Mouse (Mus musculus) kidney, embryonic 14.5 days (tissue): ENCODE measurements around the gene Ano6. TPM values are rescaled to one million over a fixed set of nuclear protein-coding genes. Genes with fewer than 3 reads are reported as not detected.
"Not testable (repeated sequence)": the region's sequence is repeated elsewhere in the genome, so short reads cannot be mapped to it uniquely, and the experiment has no call there.

Experiments used
- ATAC-seq: fragments of 200-750 bp; cut with Nextera tagmentation; 2 replicates; pipeline ENCODE4 v1.8.0; 2017; ENCODE audit warnings: moderate number of reproducible peaks, mild to moderate bottlenecking, moderate TSS enrichment, moderate library complexity; ENCODE audit not compliant: low FRiP score, low TSS enrichment
- H3K27ac ChIP-seq: fragments of 300-500 bp; sonication (generic); 2 replicates; pipeline ENCODE4 v1.5.1; 2014; ENCODE audit warnings: low read depth, mild to moderate bottlenecking, low read length, moderate library complexity, mixed read lengths
- H3K27me3 ChIP-seq: fragments of 300-500 bp; sonication (generic); 2 replicates; pipeline ENCODE4 v1.6.1; 2014; ENCODE audit warnings: mild to moderate bottlenecking, low read length; ENCODE audit not compliant: control insufficient read depth, insufficient read depth
- H3K36me3 ChIP-seq: fragments of 300-500 bp; sonication (generic); 2 replicates; pipeline ENCODE4 v1.6.1; 2014; ENCODE audit warnings: low read length, mixed read lengths; ENCODE audit not compliant: control insufficient read depth, insufficient read depth
- H3K4me1 ChIP-seq: fragments of 300-500 bp; sonication (generic); 2 replicates; pipeline ENCODE4 v1.6.1; 2014; ENCODE audit warnings: low read length, mixed read lengths; ENCODE audit not compliant: control insufficient read depth, insufficient read depth
- H3K4me2 ChIP-seq: fragments of 300-500 bp; sonication (generic); replicated peaks from 2 replicates; pipeline ENCODE4 v1.6.1; 2014; ENCODE audit warnings: low read depth, mild to moderate bottlenecking, low read length
- H3K4me3 ChIP-seq: fragments of 300-500 bp; sonication (generic); 2 replicates; pipeline ENCODE4 v1.5.1; 2014; ENCODE audit warnings: mild to moderate bottlenecking, low read length
- H3K9ac ChIP-seq: fragments of 300-500 bp; sonication (generic); 2 replicates; pipeline ENCODE4 v1.6.1; 2014; ENCODE audit warnings: low read depth, mild to moderate bottlenecking, low read length, moderate library complexity
- H3K9me3 ChIP-seq: fragments of 300-500 bp; sonication (generic); 2 replicates; pipeline ENCODE4 v1.6.1; 2016; ENCODE audit warnings: low read length; ENCODE audit not compliant: control insufficient read depth
- WGBS: fragments of 180-500 bp; shearing (Covaris S2); extraction: QIAGEN DNeasy Blood & Tissue Kit; methylation state at CpG from one replicate; pipeline ENCODE4 v1.1.7; 2014; 5-methylcytosine and 5-hydroxymethylcytosine counted together
- polyA plus RNA-seq: library from polyadenylated mRNA; unstranded; fragments of >200 nt; fragmentation: Nextera tagmentation; extraction: Ambion mirVana; gene quantifications from 2 replicates; pipeline ENCODE4 v1.2.1, GENCODE M21; 2014

Gene Ano6
- polyA plus RNA-seq, 1 experiment from 2014 or later = 54.3 TPM

DNA sequence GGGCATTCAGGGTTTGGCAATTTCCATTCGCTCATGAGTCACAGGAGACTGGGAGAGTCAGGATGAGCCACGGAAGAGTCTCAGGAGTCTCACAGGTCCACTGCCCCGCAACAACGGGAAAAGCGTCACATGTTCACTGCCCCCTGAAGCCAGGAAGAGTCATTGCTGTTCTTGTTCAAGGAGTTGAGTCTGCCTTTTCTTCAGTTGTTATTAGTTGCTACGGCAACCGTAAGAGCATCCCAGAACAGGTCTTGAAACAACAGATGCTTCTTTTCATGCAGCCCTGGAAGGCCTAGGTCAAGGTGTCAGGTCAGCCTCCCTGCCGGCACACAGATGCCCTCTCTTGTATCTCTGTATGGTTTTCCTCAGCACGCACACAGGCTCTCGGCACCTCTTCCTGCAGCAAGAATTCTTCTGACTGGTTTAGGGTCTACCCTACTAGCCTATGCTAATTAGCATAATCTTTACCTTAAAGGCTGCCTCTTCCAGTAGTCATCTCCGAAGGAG is 36.9 kb downstream of the Ano6 start:
- Histone ChIP-seq H3K27ac (no peak overlapping the region; the same call in 1 of the 2 replicates), H3K9me3 (no peaks in the 10 kb centered on the region), H3K4me1 (peaks cover 39% of the 10 kb centered on the region), H3K4me3 (no peak overlapping the region), H3K27me3 (no peaks in the 10 kb centered on the region), H3K36me3 (no peaks in the 10 kb centered on the region; the same call in 1 of the 2 replicates), H3K9ac (no peak overlapping the region), H3K4me2 (no peak overlapping the region)
- 28% methylated on average over 11 of the region's 11 CpGs for WGBS
- 0 out of 2 replicates have a peak, but pooled peaks have one; percentile 33 for ATAC-seq

DNA sequence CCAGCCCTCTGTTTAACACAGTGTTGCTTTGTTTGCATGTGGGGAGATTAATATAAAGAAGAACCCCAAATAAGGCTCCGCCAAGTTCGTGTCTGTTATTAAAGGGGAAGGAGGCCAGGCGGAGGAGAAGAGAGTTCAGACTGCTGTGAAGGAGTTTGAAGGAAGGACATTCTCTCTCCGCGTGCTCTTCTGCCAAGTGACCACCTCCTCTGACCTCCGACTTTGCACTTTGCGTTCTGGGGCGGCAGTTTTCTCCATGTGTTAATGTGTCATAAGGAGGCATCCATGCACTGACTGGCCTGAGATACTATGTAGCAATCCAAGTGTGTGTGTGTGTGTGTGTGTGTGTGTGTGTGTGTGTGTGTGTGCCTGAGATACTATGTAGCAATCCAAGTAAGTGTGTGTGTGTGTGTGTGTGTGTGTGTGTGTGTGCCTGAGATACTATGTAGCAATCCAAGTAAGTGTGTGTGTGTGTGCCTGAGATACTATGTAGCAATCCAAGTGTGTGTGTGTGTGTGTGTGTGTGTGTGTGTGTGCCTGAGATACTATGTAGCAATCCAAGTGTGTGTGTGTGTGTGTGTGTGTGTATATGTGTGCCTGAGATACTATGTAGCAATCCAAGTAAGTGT is 37.5 kb downstream of the Ano6 start:
- not testable (repeated sequence) for H3K4me3 ChIP-seq, H3K4me2 ChIP-seq, H3K9ac ChIP-seq, H3K27me3 ChIP-seq, H3K27ac ChIP-seq, H3K9me3 ChIP-seq, H3K36me3 ChIP-seq
- WGBS = 36% methylated on average over 8 of the region's 8 CpGs
- 0 out of 2 replicates have a peak, but pooled peaks have one; percentile 15 for ATAC-seq
- peaks cover 39% of the 10 kb centered on the region for H3K4me1 ChIP-seq

DNA sequence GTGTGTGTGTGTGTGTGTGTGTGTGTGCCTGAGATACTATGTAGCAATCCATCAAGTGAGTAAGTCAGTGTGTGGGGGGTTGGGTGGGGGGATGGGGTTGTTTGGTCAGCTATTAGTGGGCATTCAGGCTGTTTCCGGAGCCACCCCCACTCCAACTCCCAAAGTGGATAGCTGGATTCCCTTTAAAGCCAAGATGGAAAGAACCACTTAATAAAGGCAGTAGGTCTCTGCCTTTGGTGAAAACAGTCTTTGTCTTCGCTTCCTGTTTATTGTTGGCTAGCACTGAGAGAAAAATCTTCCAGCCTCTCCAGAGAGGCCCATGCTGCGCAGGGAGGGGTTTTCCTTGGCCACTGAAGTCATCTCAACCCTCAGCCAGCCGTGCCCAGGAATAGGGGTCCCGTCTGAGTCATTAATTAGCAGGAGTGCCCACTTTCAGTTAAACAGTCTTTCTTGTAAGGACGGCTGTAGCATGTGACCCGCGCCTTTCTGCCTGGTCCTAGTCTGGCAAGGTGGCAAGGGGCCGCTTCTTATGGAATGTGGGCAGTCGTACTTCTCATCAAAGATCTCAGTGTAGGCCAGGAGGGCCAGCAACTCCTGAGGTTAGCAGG is 38.1 kb downstream of the Ano6 start:
- WGBS = 29% methylated on average over 10 of the region's 10 CpGs

DNA sequence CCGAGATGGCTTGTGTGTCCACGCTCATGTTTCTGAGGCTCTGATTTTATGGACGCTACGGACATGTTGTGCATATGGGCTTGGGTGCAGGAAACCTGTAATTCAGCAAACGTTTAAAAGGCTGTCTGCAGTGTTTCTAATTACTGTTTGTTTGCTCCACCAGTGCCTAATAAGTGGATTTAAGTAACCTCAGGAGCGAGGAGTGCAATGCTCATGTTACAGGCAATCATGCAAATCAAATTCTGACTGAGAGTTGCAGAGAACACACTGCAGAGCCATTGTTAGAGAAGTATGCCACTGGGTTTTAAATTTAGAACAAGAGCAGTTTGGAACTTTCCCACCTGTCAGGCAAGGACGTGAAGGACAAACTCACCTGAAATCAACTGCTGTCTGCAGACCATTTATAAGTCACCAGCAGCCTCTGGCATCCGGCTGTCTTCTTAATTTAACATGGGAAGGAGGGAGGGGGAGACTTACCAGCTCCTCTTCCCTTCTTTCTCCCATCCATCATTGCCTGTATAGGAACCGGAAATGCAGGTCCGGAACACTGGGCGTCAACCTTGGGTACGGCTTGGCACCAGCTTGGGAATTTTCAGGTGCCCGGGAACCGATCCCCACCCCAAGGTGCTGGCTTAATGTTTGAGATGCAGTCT is 39.0 kb downstream of the Ano6 start:
- H3K27ac ChIP-seq = peak overlapping the region; percentile 84; the same call in 1 of the 2 replicates
- no peaks in the 10 kb centered on the region for H3K27me3 ChIP-seq
- ATAC-seq = no peak
- H3K4me3 ChIP-seq = no peak overlapping the region
- H3K36me3 ChIP-seq = no peaks in the 10 kb centered on the region; the same call in 1 of the 2 replicates
- WGBS = 41% methylated on average over 14 of the region's 14 CpGs
- H3K9ac ChIP-seq = 0 out of 2 replicates have a peak overlapping the region, but pooled peaks have one; percentile 9
- H3K4me2 ChIP-seq = peak overlapping the region; percentile 17; the same call in 1 of the 2 replicates
- no peaks in the 10 kb centered on the region for H3K9me3 ChIP-seq
- peaks cover 39% of the 10 kb centered on the region for H3K4me1 ChIP-seq

More for the DNA sequence above, 38.1 kb downstream of the Ano6 start:
- peak; percentile 60 for ATAC-seq
- peak overlapping the region; percentile 84 for H3K27ac ChIP-seq
- peaks cover 39% of the 10 kb centered on the region for H3K4me1 ChIP-seq
- no peaks in the 10 kb centered on the region for H3K9me3 ChIP-seq
- H3K9ac ChIP-seq = 0 out of 2 replicates have a peak overlapping the region, but pooled peaks have one; percentile 9
- no peaks in the 10 kb centered on the region; the same call in 1 of the 2 replicates for H3K36me3 ChIP-seq
- H3K4me3 ChIP-seq = no peak overlapping the region
- H3K4me2 ChIP-seq = no peak overlapping the region
- H3K27me3 ChIP-seq = no peaks in the 10 kb centered on the region

DNA sequence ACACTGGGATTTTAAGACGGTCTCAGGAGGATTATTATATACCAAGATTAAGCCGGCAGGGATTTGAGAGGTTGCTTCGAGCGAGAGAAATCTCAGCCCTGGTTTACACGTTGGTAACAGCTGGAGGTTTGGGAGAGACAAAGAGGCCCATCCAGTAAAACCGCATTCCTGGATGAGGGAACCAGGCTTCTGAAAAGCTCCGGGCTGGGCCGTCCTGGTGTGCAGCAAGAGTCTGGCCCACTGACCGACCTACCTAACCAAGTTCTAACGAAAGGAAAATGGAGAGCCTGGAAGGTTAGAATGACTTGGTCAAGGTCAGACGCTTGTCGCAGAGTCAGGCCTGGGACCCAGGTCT is 39.5 kb downstream of the Ano6 start:
- Histone ChIP-seq H3K27ac (peak overlapping the region; percentile 84; the same call in 1 of the 2 replicates), H3K36me3 (no peaks in the 10 kb centered on the region; the same call in 1 of the 2 replicates), H3K4me3 (no peak overlapping the region), H3K4me1 (peaks cover 39% of the 10 kb centered on the region), H3K4me2 (peak overlapping the region; percentile 17; the same call in 1 of the 2 replicates), H3K27me3 (no peaks in the 10 kb centered on the region), H3K9ac (no peak overlapping the region), H3K9me3 (no peaks in the 10 kb centered on the region)
- ATAC-seq = no peak
- WGBS = 74% methylated on average over 12 of the region's 12 CpGs

DNA sequence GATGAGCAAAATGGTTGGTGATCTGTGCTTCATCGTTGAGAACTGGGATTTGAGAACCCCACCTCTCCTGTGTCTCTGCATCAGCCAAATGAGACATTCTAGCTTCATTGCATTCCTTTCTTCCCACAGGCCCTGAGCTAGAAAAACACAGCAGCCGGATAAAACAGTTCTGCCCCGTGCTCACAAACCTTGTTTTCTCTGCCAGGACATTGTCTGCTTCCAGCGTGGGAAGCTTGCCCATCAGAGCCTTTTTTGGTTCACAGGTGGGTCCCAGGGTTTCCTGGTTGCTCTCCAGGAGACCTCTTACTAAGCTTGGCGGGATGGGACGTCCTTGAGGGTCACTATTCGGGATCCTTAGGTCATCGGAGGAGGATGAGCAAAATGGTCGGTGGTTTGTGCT is 42.6 kb downstream of the Ano6 start:
- Histone ChIP-seq H3K36me3 (no peaks in the 10 kb centered on the region), H3K4me2 (no peak overlapping the region), H3K4me3 (no peak overlapping the region), H3K9ac (no peak overlapping the region), H3K27me3 (no peaks in the 10 kb centered on the region), H3K9me3 (no peaks in the 10 kb centered on the region), H3K27ac (no peak overlapping the region), H3K4me1 (peaks cover 52% of the 10 kb centered on the region)
- 78% methylated on average over 9 of the region's 9 CpGs for WGBS
- no peak for ATAC-seq

DNA sequence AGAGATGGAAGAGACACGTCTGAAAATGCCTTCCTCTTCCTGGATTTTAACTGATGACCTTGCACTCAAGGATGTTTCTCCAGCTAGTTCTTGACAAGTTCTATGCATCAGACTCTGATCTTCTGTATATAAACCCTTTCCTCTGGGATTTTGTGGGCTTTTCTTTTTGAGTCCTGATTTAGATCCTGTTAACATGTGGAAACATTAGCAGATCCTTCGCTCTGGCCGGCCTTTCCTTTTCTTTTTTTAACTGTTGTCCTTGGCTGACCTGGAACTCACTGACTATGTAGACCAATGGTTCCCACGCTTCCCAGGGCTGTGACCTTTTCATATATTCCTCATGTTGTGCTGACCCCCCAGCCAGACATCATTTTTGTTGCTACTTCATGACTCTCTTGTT is 45.4 kb downstream of the Ano6 start:
- WGBS = 44% methylated on average over 4 of the region's 4 CpGs
- Histone ChIP-seq H3K4me2 (no peak overlapping the region), H3K27me3 (no peaks in the 10 kb centered on the region), H3K27ac (peak overlapping the region; percentile 6; the same call in 1 of the 2 replicates), H3K36me3 (no peaks in the 10 kb centered on the region), H3K4me1 (peaks cover 39% of the 10 kb centered on the region), H3K9me3 (no peaks in the 10 kb centered on the region), H3K9ac (no peak overlapping the region), H3K4me3 (no peak overlapping the region)
- ATAC-seq = no peak

DNA sequence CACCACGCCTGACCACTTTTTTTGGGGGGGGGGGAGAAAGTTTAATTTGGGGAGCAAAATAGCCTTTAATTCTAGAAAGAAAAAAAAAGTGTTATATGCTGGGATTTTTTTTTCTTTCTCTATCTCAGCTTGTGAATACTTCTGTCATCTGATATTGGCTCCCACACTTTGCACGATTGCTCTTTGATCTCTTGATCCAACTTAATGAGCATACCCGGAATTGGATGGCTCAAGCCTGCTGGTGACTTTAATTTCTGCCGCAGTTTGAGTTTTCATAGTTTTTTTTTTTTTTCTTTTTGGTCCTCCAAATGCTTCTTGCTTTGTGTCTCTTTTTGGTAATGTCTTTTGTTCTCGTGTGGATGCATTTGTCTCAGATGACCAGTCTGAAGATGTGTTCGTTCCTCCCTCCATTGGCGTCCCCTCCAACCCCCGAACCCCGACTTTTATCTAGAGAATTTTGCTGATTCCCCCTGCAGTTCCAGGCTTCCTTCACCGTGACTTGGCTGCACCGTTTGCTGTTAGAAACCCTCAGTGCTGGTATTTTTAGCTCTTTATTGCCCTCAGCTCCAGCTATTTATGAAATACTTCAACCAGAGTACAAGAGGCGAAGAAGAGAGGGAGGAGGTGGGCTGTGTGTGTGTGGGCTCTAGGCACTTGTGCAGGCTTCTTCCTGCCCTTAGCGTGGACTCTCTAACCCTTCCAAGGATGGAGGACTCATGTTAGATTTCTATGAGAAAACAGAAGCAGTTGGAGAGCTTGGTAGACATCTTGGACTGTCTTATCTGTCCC is 46.2 kb downstream of the Ano6 start:
- Histone ChIP-seq H3K36me3 (no peaks in the 10 kb centered on the region), H3K27ac (peak overlapping the region; percentile 55; the same call in 1 of the 2 replicates), H3K4me3 (no peak overlapping the region), H3K27me3 (no peaks in the 10 kb centered on the region), H3K4me2 (no peak overlapping the region), H3K9ac (no peak overlapping the region), H3K9me3 (no peaks in the 10 kb centered on the region), H3K4me1 (peaks cover 35% of the 10 kb centered on the region)
- 37% methylated on average over 13 of the region's 13 CpGs for WGBS
- ATAC-seq = no peak
